9 mouse cellular contexts compared by ENCODE assay signal in the genomic region with DNA sequence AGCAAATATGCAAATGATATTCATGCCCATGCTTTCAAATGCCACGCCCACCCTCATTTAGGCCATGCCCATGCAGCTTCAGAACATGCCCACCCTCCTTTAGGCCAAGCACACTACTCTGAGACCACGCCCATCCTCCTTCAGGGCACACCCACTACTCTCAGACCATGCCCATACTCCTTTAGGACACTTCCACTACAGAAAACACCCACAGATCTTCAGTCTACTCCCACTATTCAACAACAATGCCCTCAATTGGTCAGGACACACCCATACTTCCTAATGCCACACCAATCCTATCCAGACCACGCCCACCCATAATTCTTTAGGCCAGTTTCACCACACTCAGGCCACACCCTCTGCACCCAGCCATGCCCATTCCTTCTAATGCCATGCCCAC.
A peak's percentile ranks its signal among the peaks of the same experiment; 100 is the strongest.
DNase-seq lines count a peak whose midpoint lies in the region; ATAC-seq lines count a peak whose summit lies in the region.
"Had no signal": no experiment of that assay in that cellular context is flagged by ENCODE, and none has a peak within 500 bp of the region (broad histone marks: within the 10 kb centered on the region; RNA-seq: fewer than 3 reads in every experiment).

No protein-coding gene starts in this region.

- DNase-seq in adrenal gland, adult (ENCODE audit: inconsistent age in 2 of 2, low spot score in 1 of 2) = peak; percentile 22 to 27
- no peak for DNase-seq in adrenal gland, postnatal 4 days (ENCODE audit: low spot score in 2 of 2)
- DNase-seq in left cerebral cortex, adult 11 months (ENCODE audit: low spot score) = peak; percentile 11
- no peak for DNase-seq in left cerebral cortex, postnatal 25 days (ENCODE audit: low spot score in 2 of 2)
- DNase-seq in NIH3T3 (ENCODE audit: low read depth) = peak; percentile 10
- DNase-seq in naive thymus-derived CD4-positive, alpha-beta T cell, adult 2 months (ENCODE audit: low read depth) = peak; percentile 21
- no peak for DNase-seq in urinary bladder, postnatal 10 days (ENCODE audit: low spot score)
- DNase-seq: liver had no signal

- intact Hi-C loops in left cerebral cortex, postnatal 25 days (cut with DNase I) = loop anchor here (5.0 kb wide), 4 partner anchors 67 to 422 kb away; a partner anchor contains a TSS

- no peak for ATAC-seq in megakaryocyte progenitor cell, adult 5-6 weeks (replicated peaks; ENCODE audit: poor library complexity)

Comparison
In these comparisons a context has a peak if more than half of its experiments do, and no peak if none do; other contexts are left out.
1. DNase-seq: peak in adrenal gland, adult (2 of 2), left cerebral cortex, adult 11 months (single experiment), NIH3T3 (single experiment) and naive thymus-derived CD4-positive, alpha-beta T cell, adult 2 months (single experiment); none in adrenal gland, postnatal 4 days (0 of 2), left cerebral cortex, postnatal 25 days (0 of 2) and urinary bladder, postnatal 10 days (single experiment).